Mouse (Mus musculus) forebrain, embryonic 11.5 days (tissue): ENCODE results near the gene Pnldc1. TPM values are rescaled to one million over a fixed set of nuclear protein-coding genes. Genes with fewer than 3 reads are reported as not detected.
A peak's percentile ranks its signal among the peaks of the same experiment; 100 is the strongest.
"Not testable (repeated sequence)": the region's sequence is repeated elsewhere in the genome, so short reads cannot be mapped to it uniquely, and the experiment has no call there.

ENCODE experiments used
- ATAC-seq: fragments of 200-750 bp; cut with Nextera tagmentation; replicated peaks from 2 replicates; pipeline ENCODE4 v1.8.0; 2017; ENCODE audit warnings: moderate TSS enrichment; ENCODE audit not compliant: low FRiP score
- DNase-seq: peaks from one replicate; pipeline ENCODE4 v3.0.0-alpha.2; 2017; ENCODE audit warnings: low spot score
- H3K27ac ChIP-seq: fragments of 300-500 bp; sonication (generic); 2 replicates; pipeline ENCODE4 v1.5.1; 2014; ENCODE audit warnings: low read depth, low read length
- H3K27me3 ChIP-seq: fragments of 300-500 bp; sonication (generic); 2 replicates; pipeline ENCODE4 v1.6.1; 2014; ENCODE audit warnings: mild to moderate bottlenecking, low read length, mixed read lengths; ENCODE audit not compliant: control insufficient read depth, insufficient read depth
- H3K36me3 ChIP-seq: fragments of 300-500 bp; sonication (generic); 2 replicates; pipeline ENCODE4 v1.6.1; 2014; ENCODE audit warnings: mild to moderate bottlenecking, low read length, moderate library complexity, mixed read lengths; ENCODE audit not compliant: control insufficient read depth, insufficient read depth
- H3K4me1 ChIP-seq: fragments of 300-500 bp; sonication (generic); replicated peaks from 2 replicates; pipeline ENCODE4 v1.6.1; 2014; ENCODE audit warnings: low read length, mixed read lengths; ENCODE audit not compliant: control insufficient read depth, insufficient read depth
- H3K4me2 ChIP-seq: fragments of 300-500 bp; sonication (generic); 2 replicates; pipeline ENCODE4 v1.6.1; 2014; ENCODE audit warnings: low read depth, mild to moderate bottlenecking, low read length, moderate library complexity, mixed read lengths; ENCODE audit not compliant: severe bottlenecking
- H3K4me3 ChIP-seq: fragments of 300-500 bp; sonication (generic); 2 replicates; pipeline ENCODE4 v1.5.1; 2014; ENCODE audit warnings: low read depth, low read length
- H3K9ac ChIP-seq: fragments of 300-500 bp; sonication (generic); 2 replicates; pipeline ENCODE4 v1.6.1; 2014; ENCODE audit warnings: low read length
- H3K9me3 ChIP-seq: fragments of 300-500 bp; sonication (generic); 2 replicates; pipeline ENCODE4 v1.6.1; 2016; ENCODE audit warnings: low read length, mixed read lengths; ENCODE audit not compliant: control insufficient read depth
- WGBS: fragments of 180-500 bp; shearing (Covaris S2); extraction: QIAGEN DNeasy Blood & Tissue Kit; methylation state at CpG from one replicate; pipeline ENCODE4 v1.1.7; 2014; 5-methylcytosine and 5-hydroxymethylcytosine counted together
- polyA plus RNA-seq: library from polyadenylated mRNA; unstranded; fragments of >200 nt; fragmentation: Nextera tagmentation; extraction: Ambion mirVana; gene quantifications from 2 replicates; pipeline ENCODE4 v1.2.1, GENCODE M21; 2014

Gene Pnldc1
- polyA plus RNA-seq, result 1.8 and 2.3 TPM in 2 replicates

DNA sequence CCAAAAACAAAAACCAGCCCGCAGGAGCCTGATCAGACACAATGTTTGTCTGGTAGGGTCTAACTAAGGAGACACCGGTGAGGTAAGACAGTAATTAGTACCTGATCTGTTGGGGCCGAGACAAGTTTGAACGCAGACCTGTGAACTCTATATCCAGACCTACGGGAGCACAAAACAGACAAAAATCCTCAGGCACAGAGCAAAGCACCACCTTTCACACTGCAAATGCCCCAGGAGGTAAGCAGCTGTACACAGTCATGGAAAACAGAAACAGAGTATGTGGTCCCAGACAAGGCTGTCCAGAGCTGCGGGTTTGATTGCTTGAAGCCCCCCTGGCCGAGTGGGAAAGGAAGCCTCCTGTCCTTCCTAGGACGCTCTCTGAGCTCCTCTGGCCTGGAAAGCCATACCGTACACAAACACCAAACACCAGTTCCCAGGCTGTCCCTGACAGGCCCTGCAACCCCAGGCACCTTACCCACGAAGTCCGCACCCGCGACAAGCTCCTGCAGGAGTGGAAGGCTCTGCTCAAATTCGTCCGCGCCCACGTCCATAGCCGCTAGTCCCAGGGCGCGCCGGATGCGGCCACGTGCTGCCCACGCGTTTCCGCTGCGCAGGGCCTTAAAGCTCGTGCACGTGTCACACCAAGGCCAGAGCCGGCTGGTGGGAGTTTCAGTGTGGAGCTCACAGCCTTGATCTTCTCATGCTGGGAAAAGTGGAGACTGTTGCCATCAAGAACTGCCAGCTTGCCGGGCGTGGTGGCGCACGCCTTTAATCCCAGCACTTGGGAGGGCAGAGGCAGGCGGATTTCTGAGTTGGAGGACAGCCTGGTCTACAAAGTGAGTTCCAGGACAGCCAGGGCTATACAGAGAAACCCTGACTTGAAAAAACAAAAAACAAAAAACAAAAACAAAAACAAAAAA, at the start of gene Pnldc1:
Pnldc1 (minus strand) TSS at position 870 of the 920 bp plus-strand sequence.
- no peak for DNase-seq
- Histone ChIP-seq H3K9ac (no peak within 1 kb of the TSS), H3K4me1 (no peaks in the 10 kb centered on the region), H3K4me3 (no peak within 1 kb of the TSS), H3K27ac (no peak within 1 kb of the TSS), H3K27me3 (no peaks in the 10 kb centered on the region), H3K4me2 (no peak within 1 kb of the TSS), H3K9me3 (no peaks in the 10 kb centered on the region), H3K36me3 (peaks cover 9% of the 10 kb centered on the region; the same call in 1 of the 2 replicates)
- 83% methylated on average over 35 of the region's 35 CpGs for WGBS
- ATAC-seq, result no peak

DNA sequence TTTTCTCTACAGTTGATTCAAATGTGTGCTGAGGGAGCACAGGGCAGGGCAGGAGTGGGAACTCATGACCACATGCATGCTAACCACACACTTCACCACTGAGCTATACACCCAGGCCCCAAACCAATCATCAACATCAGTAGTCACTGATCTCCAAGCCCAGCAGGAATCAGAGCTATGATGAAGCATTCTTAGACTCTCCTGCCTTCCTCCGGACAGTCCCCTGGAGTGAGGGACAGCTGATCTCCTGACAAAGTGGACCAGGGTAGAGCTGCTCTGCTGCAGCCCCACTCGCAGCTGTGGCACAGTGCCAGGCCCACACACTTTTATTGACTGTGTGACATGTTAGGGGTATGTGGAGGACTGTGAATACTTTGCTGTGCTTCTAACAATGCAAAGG, 49.3 kb upstream of the Pnldc1 start:
- H3K9me3 ChIP-seq, DNase-seq, H3K9ac ChIP-seq, H3K27me3 ChIP-seq, H3K36me3 ChIP-seq, H3K27ac ChIP-seq, H3K4me1 ChIP-seq, ATAC-seq: not testable (repeated sequence)
- Histone ChIP-seq H3K4me3 (0 out of 2 replicates have a peak overlapping the region, but pooled peaks have one; percentile 15), H3K4me2 (peak overlapping the region; percentile 38; the same call in 1 of the 2 replicates)
- 50% methylated on average over 1 of the region's 2 CpGs for WGBS

DNA sequence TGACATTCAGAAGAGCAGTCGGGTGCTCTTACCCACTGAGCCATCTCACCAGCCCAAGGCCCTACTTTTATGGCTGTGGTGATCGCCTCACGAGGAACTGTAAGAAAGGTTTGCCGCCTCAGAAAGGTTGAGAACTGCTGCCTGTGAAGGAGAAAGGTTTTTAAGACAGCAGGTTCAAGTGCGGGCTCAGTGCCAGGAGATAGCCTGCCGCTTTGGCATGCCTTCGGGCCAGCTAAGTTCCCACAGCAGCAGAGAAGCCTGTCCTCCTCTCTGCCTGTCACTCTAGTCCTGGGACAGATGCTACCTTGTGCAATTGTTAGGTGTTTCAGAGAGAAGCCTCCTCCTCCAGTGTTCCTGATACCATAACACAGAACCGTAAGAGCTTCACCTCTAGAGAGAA, 46.6 kb upstream of the Pnldc1 start:
- Histone ChIP-seq H3K27ac (no peak overlapping the region), H3K4me1 (peaks cover 5% of the 10 kb centered on the region; the same call in 1 of the 2 replicates), H3K27me3 (no peaks in the 10 kb centered on the region), H3K9ac (no peak overlapping the region), H3K36me3 (peaks cover 7% of the 10 kb centered on the region; the same call in 1 of the 2 replicates), H3K4me3 (no peak overlapping the region), H3K9me3 (no peaks in the 10 kb centered on the region), H3K4me2 (no peak overlapping the region)
- DNase-seq (no peak), ATAC-seq (no peak)
- WGBS, result 96% methylated on average over 8 of the region's 8 CpGs

DNA sequence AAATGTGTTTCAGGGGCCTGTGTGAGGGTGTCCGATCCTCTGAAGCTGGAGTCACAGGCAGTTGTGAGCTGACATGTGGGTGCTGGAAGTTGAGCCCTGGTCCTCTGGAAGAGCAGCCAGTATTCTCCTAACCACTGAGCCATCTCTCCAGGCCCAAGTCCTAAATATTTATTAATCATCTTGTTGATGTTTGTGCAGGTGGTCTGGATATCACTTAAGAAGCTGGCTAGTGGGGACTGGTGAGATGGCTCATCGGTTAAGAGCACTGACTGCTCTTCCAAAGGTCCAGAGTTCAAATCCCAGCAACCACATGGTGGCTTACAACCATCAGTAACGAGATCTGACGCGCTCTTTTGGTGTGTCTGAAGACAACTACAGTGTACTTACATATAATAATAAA, 39.6 kb upstream of the Pnldc1 start:
- no peaks in the 10 kb centered on the region for H3K27me3 ChIP-seq
- no peak overlapping the region for H3K4me2 ChIP-seq
- ATAC-seq (no peak), DNase-seq (no peak)
- peaks cover 12% of the 10 kb centered on the region; the same call in 1 of the 2 replicates for H3K36me3 ChIP-seq
- 91% methylated on average over 5 of the region's 5 CpGs for WGBS
- no peak overlapping the region for H3K9ac ChIP-seq
- no peak overlapping the region for H3K27ac ChIP-seq
- H3K4me1 ChIP-seq, result no peaks in the 10 kb centered on the region
- H3K4me3 ChIP-seq, result no peak overlapping the region
- H3K9me3 ChIP-seq, result no peaks in the 10 kb centered on the region

DNA sequence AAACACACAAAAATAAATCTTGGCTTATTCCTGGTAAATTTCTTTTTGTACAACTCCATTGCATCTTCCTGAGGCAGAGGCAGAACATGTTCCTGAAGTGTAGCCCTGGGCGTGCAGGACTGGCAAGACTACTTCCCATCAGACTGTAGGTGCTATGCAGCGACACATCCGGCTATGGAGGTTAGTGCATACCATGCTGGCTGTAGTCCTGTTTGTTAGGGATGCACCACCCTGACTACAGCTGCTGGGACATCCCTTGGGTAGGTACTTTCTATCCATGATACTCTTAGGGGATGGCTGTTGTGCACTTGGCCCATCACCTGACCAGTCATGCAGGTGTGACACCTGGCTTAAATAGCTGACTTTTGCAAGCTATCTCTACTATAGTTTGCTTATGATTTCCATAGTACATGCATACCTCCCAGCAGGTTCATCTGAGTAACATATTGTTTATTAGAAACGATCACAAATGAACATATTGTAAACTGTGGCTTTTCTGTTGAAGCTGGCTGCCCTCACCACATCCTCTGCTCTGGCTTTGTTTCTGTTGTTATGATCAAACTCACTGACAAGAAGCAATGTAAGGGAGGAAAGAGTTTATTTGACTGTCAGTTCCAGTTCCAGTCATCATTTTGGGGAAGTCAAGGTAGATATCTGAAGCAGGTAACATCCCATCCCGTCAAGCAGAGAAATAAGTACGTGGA, 32.6 kb upstream of the Pnldc1 start:
- ATAC-seq (no peak), DNase-seq (no peak)
- H3K4me1 ChIP-seq, result no peaks in the 10 kb centered on the region; the same call in 1 of the 2 replicates
- H3K36me3 ChIP-seq, result peaks cover 2% of the 10 kb centered on the region; the same call in 1 of the 2 replicates
- no peaks in the 10 kb centered on the region for H3K9me3 ChIP-seq
- H3K9ac ChIP-seq, result no peak overlapping the region
- H3K27ac ChIP-seq, result no peak overlapping the region
- H3K27me3 ChIP-seq, result no peaks in the 10 kb centered on the region
- WGBS, result 95% methylated on average over 6 of the region's 6 CpGs
- no peak overlapping the region for H3K4me3 ChIP-seq
- no peak overlapping the region for H3K4me2 ChIP-seq

DNA sequence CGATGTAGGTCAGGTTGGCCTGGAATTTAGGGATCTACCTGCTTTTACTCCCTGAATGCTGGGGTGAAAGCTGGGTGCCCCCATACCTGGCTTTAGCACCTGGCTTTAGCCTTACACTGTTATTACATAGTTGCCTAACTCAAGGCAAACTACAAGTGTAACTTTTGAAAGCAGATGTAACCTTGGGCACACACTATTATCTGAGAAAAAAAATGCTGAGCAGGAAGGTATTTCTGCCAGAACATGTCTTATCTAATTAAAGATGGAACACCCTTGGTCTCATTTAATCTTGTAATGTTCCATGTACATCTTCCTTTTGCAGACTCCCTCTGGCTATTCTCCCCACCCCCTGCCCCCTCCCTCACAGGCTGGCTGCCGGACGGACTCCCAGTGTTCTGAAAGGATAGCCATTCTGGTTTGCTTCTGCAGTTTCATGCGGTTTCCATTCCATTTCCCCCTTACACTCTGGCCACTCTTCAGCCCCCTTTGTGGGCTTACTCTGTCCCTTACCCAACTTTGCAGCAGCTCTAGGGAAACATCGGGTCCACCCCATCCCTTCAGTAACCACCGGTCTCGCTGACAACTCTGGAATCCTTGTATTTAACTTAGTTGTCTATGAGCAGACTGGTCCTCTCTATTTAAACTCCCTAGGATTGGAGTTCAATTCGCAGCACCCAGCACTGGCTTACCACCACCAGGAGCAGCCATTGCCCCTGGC, 31.7 kb upstream of the Pnldc1 start:
- no peak overlapping the region for H3K4me2 ChIP-seq
- no peaks in the 10 kb centered on the region for H3K9me3 ChIP-seq
- H3K27ac ChIP-seq, result no peak overlapping the region
- no peak overlapping the region for H3K9ac ChIP-seq
- ATAC-seq (no peak), DNase-seq (no peak)
- no peaks in the 10 kb centered on the region; the same call in 1 of the 2 replicates for H3K4me1 ChIP-seq
- peaks cover 2% of the 10 kb centered on the region; the same call in 1 of the 2 replicates for H3K36me3 ChIP-seq
- WGBS, result 76% methylated on average over 8 of the region's 8 CpGs
- no peak overlapping the region for H3K4me3 ChIP-seq
- no peaks in the 10 kb centered on the region for H3K27me3 ChIP-seq

DNA sequence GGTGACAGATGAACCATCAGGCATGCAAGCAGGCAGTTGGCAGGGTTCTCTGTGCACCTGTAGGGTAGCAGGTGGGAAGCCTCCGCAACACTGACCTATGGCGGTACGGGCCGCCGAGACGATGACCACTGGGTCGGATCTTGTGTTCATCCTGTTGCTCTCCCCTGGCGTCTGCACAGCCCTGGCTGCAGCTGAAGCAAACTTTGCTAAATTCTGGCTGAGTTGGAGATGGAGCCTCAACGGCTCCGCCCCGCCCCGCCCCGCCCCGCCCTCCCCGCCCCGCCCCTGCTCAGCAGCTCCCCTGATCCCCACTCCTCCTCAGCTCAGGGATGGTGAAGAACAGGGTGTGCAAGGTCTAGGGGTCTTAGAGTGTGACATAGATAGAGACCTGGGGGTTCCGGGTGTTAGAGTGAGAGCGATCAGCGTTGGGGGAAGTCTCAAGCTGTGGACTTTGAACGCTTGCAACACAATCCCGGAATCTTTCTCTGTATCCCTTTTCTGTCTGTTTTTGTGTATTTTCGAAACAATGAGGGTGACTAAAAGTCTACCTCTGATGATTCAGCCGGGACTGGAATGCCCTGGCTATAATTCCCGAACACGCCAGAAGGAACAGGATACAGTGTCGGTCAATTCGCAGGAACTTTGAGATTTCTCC, 30.2 kb upstream of the Pnldc1 start, which contains the start of gene Acat3:
Acat3 (minus strand) TSS at position 450 of the 655 bp plus-strand sequence.
- peak; percentile 63 for ATAC-seq
- peak; percentile 62 for DNase-seq

More for the DNA sequence above, 30.2 kb upstream of the Pnldc1 start, which contains the start of gene Acat3:
- WGBS, result 16% methylated on average over 27 of the region's 27 CpGs
- Histone ChIP-seq H3K27me3 (no peaks in the 10 kb centered on the region), H3K36me3 (peaks cover 2% of the 10 kb centered on the region; the same call in 1 of the 2 replicates), H3K9ac (peak within 1 kb of the TSS; percentile 3; the same call in 1 of the 2 replicates), H3K27ac (no peak within 1 kb of the TSS), H3K4me3 (peak within 1 kb of the TSS; percentile 16; the same call in 1 of the 2 replicates), H3K4me1 (peaks cover 3% of the 10 kb centered on the region; the same call in 1 of the 2 replicates), H3K9me3 (no peaks in the 10 kb centered on the region), H3K4me2 (peak within 1 kb of the TSS; percentile 44)
